Mouse (Mus musculus): ENCODE data around the gene Gltpd2. TPM values are rescaled to one million over a fixed set of nuclear protein-coding genes. Genes with fewer than 3 reads are reported as not detected.
A peak's percentile ranks its signal among the peaks of the same experiment; 100 is the strongest.

The Gltpd2 gene
- total RNA-seq, 1 experiment from 2014 or later, result not detected

- peak; percentile 60 for ATAC-seq (replicated peaks; ENCODE audit: low read depth, poor library complexity, severe bottlenecking)
Observed at GRCm38 (mm10) chr11:70562287-70562994, 43.4 kb downstream of the Gltpd2 start, which contains the start of gene Mink1. Gene Mink1, plus strand, starts transcription at chr11:70562881.

- ATAC-seq (replicated peaks; ENCODE audit: low read depth, poor library complexity, severe bottlenecking), result no peak
Observed at GRCm38 (mm10) chr11:70562995-70563469, 44.0 kb downstream of the Gltpd2 start.

GRCm38 (mm10) chr11:70563470-70564275 is 44.7 kb downstream of the Gltpd2 start:
- ATAC-seq (replicated peaks; ENCODE audit: low read depth, poor library complexity, severe bottlenecking), result no peak

GRCm38 (mm10) chr11:70564276-70564873 is 45.4 kb downstream of the Gltpd2 start:
- no peak for ATAC-seq (replicated peaks; ENCODE audit: low read depth, poor library complexity, severe bottlenecking)

GRCm38 (mm10) chr11:70566586-70566985 is 47.6 kb downstream of the Gltpd2 start:
- ATAC-seq (replicated peaks; ENCODE audit: low read depth, poor library complexity, severe bottlenecking), result no peak

Other genes starting within 250 kb of the Gltpd2 start
- gene Alox12e, start 196.6 kb upstream of the Gltpd2 start, total RNA-seq (2017), result not detected in 2 replicates
- gene Alox15, start 167.2 kb upstream of the Gltpd2 start, total RNA-seq (2017), result not detected in 2 replicates
- 13.4 and 16.5 TPM in 2 replicates for gene Pelp1, start 109.2 kb upstream of the Gltpd2 start, total RNA-seq (2017)
- gene Arrb2, start 86.6 kb upstream of the Gltpd2 start, total RNA-seq (2017), result 43.6 and 46.6 TPM in 2 replicates
- 36.3 and 43.1 TPM in 2 replicates for gene Med11, start 67.3 kb upstream of the Gltpd2 start, total RNA-seq (2017)
- gene Zmynd15, start 59.8 kb upstream of the Gltpd2 start, total RNA-seq (2017), result not detected in 2 replicates
- gene Cxcl16, start 59.2 kb upstream of the Gltpd2 start, total RNA-seq (2017), result not detected in 2 replicates
- gene Tm4sf5, start 14.0 kb upstream of the Gltpd2 start, total RNA-seq (2017), result not detected in 2 replicates
- gene Vmo1, start 4.6 kb upstream of the Gltpd2 start, total RNA-seq (2017), result not detected in 2 replicates
- gene Psmb6, start 6.2 kb downstream of the Gltpd2 start, total RNA-seq (2017), result 218 and 223 TPM in 2 replicates
- gene Gm40193, start 13.7 kb downstream of the Gltpd2 start, total RNA-seq (2017), result not detected in 2 replicates
- gene Pld2, start 20.9 kb downstream of the Gltpd2 start, total RNA-seq (2017), result 1.2 and 2.7 TPM in 2 replicates
- gene Mink1, start 43.7 kb downstream of the Gltpd2 start, total RNA-seq (2017), result 30.8 and 33.5 TPM in 2 replicates
- gene 4930544D05Rik, start 96.7 kb downstream of the Gltpd2 start, total RNA-seq (2017), result not detected in 2 replicates
- 0.37 TPM in 1 of 2 replicates, not detected in the other for gene Chrne, start 100.0 kb downstream of the Gltpd2 start, total RNA-seq (2017)
- 0.58 and 3.2 TPM in 2 replicates for gene Gp1ba, start 119.9 kb downstream of the Gltpd2 start, total RNA-seq (2017)
- 56.9 and 65.8 TPM in 2 replicates for gene Rnf167, start 128.0 kb downstream of the Gltpd2 start, total RNA-seq (2017)
- 52.5 and 60.6 TPM in 2 replicates for gene Slc25a11, start 128.3 kb downstream of the Gltpd2 start, total RNA-seq (2017)
- 437 and 465 TPM in 2 replicates for gene Pfn1, start 135.4 kb downstream of the Gltpd2 start, total RNA-seq (2017)
- 8.9 and 10.0 TPM in 2 replicates for gene Eno3, start 138.0 kb downstream of the Gltpd2 start, total RNA-seq (2017)
- gene Spag7, start 150.2 kb downstream of the Gltpd2 start, total RNA-seq (2017), result 43.2 and 53.2 TPM in 2 replicates
- gene Camta2, start 168.9 kb downstream of the Gltpd2 start, total RNA-seq (2017), result 5.3 and 13.3 TPM in 2 replicates
- not detected in 2 replicates for gene Inca1, start 181.0 kb downstream of the Gltpd2 start, total RNA-seq (2017)
- gene Kif1c, start 181.4 kb downstream of the Gltpd2 start, total RNA-seq (2017), result 4.7 and 8.6 TPM in 2 replicates
- gene Zfp3, start 245.0 kb downstream of the Gltpd2 start, total RNA-seq (2017), result 2.3 and 4.2 TPM in 2 replicates

Data from common myeloid progenitor, adult 5-6 weeks (primary cell).